Mouse (Mus musculus) c-Kit-positive CD71-negative TER-119-negative erythroid progenitor cells, embryonic 14.5 days (primary cell): Measurements from ENCODE around the gene Cpa1.

Experiments used
- DNase-seq: peaks from one replicate; pipeline ENCODE4 v3.0.0-alpha.2; 2013; ENCODE audit warnings: low read depth

Cpa1 gene

DNA sequence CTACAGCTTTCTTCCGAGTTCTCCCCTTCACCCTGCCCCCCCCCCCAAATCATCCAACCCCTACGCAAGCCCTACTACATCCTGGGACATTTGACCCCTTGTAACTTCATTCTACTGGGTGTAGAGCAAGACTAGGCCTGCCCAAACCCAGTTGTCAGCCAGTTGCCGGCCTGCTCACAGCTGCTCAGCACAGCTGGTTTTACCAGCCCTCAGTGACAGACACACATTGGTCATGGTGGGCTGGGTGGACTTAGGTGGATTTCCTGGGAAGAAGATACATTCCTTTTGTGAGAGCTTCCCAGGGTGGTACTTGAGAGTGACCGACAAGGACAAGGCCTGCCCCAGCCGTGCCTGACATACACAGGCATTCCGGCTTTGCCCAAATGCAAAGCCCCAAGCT is 18.0 kb upstream of the Cpa1 start:
- no peak for DNase-seq

DNA sequence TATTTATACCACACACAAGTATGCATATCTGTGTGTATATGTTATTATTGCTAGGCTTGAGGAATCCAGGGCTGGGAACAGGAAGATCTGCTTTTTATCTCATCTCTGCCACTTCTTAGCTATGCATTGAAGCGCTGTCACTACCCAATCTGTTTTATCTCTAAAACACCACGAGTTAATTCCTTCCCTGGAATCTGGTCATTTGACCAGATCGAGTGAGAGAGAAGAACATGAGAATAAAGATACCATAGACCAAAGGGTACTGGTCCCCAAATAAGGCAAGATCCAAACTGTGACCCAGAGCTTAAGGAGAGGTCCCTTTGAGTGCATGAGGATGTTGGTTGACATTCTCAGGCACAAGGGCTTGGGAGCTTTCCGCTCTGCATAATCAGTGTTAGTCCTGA is 17.0 kb upstream of the Cpa1 start:
- DNase-seq, result no peak

DNA sequence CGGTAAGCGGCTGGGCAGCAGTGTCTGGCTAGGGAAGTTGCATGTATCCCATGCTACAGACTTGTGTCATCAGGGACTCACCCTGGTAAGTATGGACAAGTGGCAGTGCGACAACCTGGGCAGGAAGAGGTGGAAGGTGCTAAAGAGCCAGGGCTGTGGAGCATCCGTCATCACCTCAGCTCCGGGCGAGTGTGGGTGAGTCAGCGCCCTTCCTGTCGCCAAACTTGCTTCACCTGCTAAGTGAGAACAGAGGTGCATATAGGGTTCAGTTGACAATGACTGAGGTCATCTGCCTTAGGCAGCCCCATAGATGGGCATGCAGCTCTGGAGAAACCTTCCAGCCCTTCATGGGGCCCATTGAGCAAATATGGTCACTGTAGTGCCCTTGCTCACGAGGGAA is 14.3 kb upstream of the Cpa1 start:
- no peak for DNase-seq

DNA sequence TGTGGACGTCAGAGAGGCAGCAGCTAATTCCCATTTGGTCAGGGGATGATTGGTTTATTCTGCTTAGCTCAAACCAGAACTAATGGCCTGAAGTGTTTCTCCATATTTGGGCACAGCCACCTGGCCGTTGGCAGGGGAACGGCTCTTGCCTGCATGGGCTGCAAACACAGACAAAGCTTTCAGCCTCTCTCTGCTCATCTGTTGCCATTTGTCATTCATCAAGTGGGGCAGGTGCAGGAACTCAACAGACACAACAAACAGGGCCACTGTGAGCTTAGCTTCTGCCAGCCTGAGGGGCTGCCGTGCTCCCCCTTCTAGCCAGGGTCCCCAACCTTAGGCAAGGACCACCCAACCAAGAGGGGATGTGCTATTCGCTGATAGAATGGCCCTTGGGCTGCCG is 10.9 kb upstream of the Cpa1 start:
- no peak for DNase-seq

DNA sequence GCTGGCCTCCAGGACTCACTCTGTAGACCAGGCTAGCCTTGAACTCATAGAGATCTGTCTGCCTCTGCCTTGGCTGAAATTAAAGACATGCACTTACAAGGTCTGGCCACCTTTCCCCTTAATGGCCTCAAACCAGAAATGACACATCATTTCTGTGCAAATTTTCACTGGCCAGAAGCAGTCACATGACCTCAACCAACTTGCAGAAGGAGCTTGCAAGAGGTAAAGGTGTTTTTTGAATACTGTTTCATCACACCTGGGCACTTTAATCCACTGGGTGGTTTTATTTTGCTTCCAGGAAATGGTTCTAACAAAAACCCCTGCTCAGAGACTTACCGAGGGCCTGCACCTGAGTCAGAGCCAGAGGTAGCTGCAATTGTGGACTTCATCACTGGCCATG is 9.0 kb upstream of the Cpa1 start:
- no peak for DNase-seq

DNA sequence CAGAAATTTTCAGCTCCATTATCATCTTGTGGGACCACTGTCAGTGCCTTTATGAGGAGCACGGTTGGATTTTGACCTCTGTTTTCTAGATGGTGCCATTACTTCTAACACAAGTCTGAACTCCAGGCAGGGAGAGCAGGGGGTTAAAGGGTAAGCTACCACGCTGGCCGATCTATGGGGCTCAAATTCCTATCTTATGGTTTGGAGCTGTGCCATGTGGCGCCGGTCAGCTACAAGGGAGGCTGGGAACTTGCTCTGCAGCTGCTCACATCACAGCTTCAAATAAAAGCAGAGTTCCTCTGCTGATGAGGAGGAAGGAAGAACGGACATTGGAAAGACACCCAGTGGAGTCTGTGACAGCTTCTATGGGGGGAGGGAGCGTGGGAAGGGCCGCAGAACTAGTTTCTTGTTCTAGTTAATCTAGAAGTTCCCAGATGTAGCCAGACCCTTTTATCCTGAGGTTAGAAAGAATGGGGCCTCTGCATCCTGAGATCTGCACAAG is 3.6 kb upstream of the Cpa1 start:
- no peak for DNase-seq

DNA sequence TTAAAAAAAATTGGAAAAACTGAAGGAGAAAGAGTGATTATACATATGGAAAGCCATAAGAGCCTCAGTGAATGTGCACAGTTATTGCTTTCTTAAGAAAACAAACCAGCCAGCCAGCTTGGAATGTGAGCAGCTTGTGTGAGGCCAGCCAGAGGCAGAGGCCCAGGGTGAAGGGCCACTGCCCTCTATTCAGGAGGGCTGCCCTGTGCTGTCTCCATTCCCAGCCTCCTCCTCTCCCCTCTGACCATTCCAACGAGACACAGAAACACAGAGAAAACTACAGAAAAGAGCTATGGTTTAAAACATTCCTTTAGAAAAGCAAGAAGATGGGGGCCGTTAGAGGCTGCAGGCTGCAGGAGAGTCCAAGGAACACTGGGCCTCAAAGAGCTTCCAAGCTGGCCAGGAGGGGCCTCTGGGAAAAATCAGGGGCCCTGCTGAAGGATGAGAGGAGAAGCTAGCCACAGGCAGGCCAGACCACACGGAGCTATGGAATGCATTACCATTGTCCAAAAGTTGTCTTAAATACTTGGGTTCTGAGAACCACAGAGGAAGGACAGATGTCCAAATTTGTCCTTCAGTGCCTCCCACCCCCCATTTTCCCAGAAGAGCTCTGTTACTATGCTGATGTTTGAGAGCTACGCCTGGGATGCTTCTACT is 2.7 kb upstream of the Cpa1 start:
- no peak for DNase-seq

DNA sequence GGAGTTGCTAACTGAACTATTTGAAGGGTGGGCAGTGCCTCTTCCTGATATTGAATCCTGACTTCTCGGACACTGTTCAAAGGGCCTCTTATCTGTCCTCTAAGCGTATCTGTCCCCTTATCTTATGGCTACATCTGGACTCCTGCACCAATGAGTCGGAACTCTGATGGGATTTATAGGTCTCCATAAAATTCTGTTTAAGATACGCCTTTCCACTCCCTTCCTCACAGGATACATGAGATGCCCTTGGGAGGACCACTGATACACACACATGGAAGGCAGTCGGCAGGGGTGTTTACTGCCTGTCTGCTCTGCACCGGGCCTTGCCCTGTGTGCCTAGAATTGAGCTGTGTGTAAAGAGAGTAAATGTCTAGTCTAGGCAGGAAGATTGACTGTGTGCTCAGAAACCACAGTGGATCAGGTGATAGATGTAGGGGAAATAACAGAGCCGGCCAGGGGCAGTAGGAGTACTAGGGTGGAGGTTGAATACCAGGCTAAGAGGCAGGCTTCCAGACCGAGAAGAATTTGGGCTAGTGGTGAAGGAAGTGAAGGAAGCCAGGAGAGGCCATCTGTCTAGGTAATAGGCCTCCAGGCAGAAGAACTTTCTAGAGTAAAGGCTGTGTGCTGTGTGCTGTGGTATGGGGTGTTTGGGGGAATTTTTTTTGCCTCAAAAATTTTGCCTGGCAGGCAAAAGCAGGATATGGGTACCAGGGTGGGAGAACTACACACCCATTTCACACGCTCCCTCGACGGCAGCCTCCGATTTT is 4.9 kb downstream of the Cpa1 start:
- no peak for DNase-seq

DNA sequence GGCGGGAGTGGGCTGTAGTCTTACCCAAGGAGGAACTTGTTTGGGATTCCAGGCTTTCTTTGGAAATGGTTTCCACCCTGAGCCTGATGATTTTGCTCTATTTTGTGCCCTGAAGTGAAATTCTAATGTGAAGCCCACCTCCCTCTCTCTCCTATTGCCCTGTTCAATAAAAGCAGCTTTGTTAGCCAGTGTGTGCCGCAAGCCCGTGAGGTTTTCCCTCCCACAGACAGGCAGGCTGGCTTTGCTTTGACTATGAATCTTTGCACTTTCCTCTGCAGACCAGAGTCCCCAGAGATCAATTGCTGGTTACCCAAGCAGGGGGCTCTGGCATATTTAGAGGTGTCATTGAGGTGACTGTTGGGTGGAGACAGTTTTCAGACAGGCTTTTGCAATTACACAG is 5.4 kb downstream of the Cpa1 start:
- DNase-seq, result no peak

DNA sequence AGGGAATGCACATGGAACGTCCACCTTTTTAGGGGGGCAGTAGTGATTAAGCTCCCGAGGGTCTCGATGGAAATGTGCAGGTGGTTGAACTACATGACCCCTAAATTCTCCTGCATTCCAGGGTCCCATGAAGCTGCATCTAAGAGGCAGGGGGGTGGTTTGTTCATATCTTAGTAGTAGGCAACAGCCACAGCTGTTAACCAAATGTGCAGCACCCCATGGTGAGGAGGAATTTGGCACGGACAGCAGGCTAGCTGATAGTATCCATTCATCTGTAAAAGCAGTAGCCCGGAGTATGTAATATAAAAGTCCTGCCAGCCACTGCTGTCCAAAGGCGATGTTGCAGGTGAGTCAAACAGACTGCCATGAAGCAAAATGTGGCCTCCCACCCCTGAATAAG is 6.4 kb downstream of the Cpa1 start:
- no peak for DNase-seq

DNA sequence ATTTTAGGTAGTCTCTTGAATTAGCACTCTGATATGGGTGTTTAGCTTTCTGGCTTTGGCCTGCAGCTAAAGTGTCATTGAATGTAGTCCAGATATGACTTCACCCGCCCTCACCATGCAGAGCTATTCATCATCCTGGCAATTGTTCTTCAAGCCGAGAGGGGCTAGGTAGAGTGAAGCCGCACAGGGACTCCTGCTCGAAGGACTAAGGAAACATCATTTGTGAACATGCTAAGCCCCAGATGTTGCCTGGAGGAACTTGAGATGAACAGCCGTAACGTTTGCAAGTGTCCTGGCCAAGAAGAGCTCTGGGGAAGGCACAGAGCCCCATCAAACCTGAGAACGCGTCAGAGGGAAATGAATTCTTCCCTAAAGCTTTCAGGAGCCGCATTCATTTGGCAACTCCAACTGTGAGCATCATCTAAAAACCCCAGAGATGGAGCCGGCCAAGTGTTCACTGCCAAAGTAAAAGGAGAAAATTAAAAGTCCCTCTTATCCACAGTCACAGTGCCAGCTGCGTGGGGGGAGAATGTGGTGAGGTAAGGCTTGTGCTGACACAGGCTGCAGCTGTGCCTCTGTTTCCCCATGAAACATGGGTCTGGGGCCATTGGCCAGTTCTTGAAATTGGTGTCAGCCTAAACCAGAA is 10.8 kb downstream of the Cpa1 start:
- no peak for DNase-seq

DNA sequence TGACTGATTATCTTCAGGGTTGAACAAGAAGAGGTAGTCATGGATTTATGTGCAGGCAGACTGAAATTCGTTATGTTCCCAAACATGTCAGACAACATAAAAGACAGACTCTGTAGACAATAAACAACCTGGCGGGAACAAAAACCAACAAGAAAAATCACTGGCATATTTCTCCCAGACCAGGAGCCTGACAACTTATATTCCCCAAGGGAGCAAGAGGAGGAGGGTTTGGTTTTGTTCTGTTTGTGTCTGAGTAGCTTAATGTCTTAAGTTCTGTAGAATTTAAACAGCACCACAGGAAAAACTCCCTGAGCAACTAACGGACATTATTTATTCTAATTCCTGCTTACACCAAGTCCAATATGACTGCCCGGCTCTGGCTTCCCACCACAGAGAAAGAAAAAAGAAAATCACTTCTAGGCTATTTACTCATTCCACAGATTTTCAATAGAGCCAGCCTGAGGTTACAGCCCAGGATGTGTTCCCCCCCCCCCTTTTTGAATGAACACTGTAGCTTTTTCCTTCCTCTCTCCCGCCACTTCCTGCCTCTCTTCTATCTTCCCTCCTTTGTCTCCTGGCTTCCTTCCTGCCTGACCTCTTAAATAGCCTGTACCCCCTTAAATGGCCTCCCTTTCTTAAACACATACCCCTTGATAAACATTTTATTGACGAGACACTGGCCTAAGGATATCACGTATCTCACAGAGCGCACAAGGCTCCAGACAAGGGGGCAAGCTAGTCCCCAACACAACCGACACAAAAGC is 13.6 kb downstream of the Cpa1 start:
- no peak for DNase-seq

DNA sequence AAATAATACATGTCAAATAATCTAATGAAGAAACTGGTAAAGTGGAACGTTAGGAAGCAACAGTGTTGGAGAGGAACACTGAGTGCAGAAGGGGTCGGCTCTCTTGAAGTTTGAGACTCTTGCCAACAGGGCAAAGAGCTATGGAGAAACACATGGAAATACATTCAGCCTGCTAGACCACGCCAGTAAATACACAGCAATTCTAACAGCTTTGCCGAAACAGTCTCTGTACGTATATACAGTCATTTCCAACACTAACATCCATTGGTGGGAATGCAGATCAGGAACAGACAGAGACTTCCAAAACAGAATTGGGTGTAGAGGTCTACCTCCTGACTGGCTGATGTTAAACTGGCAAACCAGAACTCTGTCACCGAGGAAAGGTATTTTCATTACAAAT is 14.5 kb downstream of the Cpa1 start:
- DNase-seq, result no peak

DNA sequence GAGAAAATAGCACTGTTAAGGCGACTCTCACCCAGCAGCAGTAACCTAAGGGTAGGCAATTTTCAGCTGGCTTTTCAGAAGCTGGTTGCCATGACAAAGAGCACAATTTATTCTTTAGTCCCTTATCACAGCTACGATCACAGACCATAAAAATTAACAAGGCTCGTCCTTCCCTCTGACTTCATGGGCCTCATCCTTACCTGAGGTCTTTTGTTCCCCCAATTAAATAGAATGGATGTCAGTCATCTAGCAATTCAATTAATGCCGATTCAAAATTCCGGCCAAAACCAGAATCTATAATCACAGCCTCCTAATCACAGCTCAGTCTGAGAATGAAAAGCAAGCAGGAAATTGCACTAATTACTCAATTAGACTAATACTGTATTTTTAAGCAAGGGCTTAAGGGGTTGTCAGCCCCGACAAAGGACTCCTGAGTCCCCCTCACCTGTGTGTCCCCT is 15.4 kb downstream of the Cpa1 start:
- no peak for DNase-seq

DNA sequence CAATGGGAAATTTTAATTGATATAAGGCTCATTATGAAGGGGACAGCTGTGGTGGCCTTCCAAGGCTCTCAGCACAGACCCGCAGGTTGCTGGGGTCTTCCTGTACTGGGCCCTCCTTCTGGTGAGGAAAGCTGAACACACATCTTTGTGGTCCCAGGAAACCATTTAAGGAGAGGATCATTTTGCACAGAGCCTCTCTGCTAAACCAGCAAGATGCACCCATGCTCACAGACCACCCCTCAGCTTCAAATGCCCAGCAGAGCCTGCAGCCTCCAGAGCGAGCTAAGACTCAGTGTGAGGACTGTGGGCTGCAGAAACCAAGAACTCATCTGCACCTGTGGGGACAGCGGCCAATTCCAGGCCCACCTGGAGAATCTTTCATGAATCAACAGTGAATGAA is 15.9 kb downstream of the Cpa1 start:
- no peak for DNase-seq

DNA sequence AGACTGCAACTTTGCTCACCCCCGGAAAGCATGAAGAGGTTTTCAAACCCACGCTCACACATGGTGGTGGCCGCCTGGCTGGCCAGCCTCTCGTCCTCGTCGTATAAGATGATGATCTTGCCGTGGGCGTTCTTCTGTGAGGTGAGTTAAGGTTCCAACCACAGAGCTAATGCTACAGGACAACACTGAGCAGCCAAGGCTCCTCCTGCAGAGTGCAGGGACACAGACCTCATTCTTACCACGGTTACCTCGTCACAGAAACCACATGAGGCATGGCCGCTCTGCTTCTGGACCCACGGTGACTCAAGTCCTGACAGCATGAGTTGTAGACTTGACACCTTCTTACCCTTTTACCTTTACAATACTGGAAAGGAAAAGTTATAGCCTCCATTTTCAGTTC is 18.3 kb downstream of the Cpa1 start:
- DNase-seq, result no peak

DNA sequence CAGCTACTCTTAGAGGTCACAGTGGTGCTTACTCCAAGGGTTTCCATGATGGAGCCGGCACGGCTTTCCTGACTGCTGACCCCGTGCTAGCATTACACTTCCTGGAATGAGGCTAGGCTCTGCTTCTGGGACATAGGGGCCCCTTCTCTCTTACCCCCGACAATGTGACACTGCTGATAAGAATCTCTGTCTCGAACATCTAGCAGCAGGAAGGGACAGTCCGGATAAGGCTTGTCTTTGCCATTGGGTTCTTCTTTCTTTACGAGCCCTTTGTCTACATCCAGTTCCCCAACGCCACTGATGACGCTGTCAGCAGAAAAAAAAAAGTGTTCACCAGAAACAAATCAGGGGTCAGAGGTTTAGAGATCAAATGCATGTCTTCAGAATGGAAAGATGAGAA is 19.6 kb downstream of the Cpa1 start:
- DNase-seq, result no peak

DNA sequence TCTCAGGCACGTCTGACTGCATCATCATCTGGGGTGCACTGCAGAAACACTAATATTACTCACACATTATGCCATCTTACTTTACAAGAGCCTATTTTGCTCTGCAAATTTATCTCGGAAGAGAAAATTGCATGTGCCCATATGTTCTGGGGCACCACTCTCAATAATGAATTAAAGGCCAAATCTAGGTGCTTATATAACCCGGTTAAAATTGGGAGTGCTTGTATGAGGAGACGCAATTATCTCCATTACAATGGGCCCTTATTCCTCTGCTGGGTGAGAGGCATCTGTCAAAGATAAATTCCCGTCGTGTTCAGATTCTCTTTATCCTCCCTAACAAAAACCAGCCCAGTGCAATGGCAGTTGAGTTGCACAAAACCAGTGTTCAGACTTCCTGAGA is 25.8 kb downstream of the Cpa1 start:
- no peak for DNase-seq

DNA sequence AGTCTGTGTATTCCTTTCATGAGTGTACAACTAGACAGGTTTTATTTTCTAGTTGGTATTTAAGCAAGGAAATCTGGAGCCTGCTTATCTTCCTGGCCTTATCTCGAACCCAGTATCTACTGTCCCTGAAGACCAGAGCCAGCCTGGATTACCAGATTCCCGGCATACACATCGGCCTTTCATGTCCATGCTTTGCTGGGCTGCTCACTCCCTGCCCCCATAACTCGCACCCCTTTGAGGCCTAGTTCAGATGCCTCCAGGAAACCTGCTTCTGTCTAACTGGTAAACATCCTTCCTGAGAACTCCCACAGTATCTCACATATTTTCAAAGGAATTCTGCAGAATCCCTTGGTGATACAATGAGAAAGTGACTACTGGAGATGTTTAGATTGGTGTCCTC is 26.3 kb downstream of the Cpa1 start:
- DNase-seq, result no peak

DNA sequence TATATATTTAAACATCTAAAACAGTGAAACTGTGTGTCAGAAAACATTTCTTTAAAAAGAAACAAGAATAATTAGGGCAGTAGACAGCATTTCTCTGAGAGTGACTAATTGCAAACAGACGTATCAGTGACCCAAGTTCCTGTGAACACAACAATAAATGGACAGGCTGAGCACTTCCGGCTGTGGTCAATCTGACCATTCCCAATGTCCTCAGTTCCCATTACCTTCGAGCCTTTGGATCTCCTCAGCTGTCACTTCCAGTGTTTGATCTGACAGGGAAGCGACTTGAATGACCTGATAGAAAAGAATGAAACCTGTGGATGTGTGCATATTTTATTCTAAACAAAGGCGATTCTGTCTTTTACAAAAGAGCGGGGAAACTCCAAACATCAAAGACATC is 27.0 kb downstream of the Cpa1 start:
- DNase-seq, result no peak

DNA sequence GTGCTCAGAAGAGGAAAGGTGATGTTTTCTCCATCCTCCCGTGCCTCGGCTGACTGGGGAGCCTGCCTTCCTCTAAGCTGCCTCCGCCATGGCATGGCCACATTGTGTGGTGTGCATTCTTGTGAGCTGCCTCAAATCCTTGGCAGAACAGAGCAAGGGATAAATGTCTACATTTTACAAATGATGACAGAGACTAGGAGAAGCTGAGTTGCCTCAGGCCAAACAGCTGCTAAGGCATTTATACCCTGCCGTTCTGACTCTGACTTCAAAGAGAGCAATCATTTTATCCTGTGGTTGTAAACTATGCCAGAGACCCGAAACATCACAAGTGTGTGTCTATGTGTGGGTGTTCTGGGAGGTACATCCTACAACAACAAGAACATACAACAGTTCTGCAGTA is 28.6 kb downstream of the Cpa1 start:
- DNase-seq, result no peak

DNA sequence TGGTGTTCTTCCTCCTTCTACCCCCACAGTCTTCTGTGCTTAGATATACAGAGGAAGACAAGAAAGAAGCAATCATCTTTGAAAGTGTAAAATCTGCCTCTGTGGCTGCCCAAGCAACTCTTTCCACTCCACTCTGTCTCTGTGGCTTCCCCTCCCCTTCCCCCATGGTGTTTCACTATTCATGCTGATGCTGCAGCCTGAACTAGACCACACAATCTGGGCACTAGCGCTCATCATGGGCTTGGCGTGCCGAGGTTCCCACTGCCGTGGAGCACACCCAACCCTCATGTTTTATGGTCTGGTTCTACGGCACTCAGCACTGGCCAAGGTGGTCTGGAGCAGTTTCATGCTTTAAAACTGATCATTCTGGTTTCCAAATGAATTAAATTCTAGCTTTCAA is 32.7 kb downstream of the Cpa1 start:
- DNase-seq, result no peak
